Mouse (Mus musculus): Measurements from ENCODE around the gene Odf2l. TPM values are rescaled to one million over a fixed set of nuclear protein-coding genes. Genes with fewer than 3 reads are reported as not detected.

Odf2l gene
- 10 to 100 TPM in 1 of 2 experiments, 1 to 10 TPM in 1; 9.3 to 13.0 TPM for total RNA-seq (2021)
- long read RNA-seq, experiment 1, partial matches to known transcripts = 0 of 6 reads
- long read RNA-seq, experiment 1, other reads (novel, unspliced or antisense) = 4 of 6 reads
- long read RNA-seq, experiment 2, partial matches to known transcripts = 0 of 1 reads
- long read RNA-seq, experiment 2, other reads (novel, unspliced or antisense) = 0 of 1 reads

DNA sequence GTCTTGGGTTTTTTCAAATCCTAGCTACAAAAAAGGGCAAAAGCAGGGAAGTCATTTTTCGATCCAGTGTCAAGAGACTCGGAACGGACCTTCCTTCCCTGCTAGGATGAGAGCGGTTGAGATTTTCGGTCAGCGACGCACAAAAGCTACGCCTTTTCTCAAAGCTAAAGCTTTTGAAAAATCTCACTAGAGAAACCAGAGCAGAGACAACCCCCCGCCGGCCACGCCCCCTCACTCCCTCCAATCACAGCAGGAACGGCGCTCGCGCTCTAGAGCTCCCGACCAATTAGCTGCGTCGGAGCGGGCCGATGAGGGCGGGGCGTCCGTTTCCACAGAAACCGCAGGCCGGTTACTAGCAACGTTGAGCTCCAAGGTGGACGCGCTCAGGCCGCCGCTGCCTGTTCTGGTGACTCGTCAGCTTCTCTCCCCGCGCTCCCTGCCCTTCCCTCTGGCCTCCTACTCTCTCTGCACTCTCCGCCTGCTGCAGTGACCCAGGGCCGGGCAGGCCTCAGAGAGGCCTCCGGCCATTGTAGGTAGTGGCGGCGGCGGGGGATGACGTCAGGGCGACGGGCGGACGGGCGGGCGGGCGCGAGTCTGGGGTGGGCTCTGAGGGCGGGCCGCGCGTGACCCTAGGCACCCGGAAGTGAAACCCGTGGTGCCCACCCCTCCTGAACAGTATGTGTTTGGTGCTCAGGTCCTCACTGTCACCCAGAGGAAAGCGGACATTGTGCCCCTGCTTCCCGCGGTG, at the start of gene Odf2l:
Gene Odf2l, plus strand, starts transcription at position 335 of the 748 bp plus-strand sequence.
- DNase-seq = peak; percentile 98

DNA sequence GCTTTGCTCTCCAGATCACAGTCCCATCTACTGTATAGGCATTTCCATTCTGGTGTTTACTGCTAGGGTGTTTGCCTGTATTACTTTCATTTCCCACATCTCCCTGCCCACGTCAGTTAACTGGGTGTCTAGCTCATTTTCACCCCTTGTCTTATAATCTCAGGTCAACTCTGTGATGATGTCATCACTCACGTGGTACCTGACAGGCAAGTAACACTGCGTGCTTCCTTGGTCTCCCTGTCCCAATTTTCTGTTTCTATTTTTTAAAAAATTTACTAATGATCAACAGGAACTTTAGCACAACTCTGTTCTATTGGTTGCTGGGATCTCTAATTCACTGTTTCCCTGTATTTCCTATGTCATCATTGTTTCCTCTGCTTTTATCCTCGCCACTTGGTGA, 49.4 kb upstream of the Odf2l start:
- DNase-seq = no peak

DNA sequence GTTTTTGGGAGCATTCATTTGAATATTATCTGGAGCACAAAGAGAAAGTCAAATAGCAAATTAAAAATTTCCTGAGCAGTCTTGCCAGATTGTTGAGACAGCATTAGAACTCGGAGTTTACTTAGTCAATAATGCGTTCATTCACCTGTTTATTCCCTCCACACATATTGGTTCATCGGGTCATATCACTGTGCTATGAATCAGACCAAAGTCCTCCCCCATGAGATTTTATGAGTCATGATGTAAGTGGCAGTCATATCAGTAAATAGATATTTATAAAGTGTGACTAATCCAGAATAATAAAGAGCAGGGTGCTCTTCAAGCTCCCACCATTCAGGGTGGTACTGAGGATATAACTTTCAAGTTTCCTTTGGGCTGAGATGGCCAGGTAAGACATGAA, 46.0 kb upstream of the Odf2l start:
- no peak for DNase-seq

DNA sequence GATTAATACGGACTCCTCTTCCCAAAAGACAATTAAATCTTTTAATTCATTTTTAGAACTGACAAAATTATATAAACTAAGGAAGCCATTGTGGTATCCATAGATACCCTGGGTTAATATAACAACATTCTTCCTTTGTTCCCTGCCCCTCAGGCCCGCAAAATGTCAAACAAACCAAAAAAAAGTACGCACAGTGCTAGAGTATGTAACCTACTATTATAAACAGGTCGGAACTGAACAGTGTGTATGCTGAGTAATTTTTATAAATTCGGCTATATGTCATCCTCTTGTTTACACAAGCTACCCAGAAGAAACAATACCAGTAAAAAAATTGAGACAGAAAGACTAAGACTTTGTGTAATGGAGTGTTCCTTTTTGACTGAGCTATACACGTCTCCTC, 40.0 kb upstream of the Odf2l start:
- DNase-seq = no peak

DNA sequence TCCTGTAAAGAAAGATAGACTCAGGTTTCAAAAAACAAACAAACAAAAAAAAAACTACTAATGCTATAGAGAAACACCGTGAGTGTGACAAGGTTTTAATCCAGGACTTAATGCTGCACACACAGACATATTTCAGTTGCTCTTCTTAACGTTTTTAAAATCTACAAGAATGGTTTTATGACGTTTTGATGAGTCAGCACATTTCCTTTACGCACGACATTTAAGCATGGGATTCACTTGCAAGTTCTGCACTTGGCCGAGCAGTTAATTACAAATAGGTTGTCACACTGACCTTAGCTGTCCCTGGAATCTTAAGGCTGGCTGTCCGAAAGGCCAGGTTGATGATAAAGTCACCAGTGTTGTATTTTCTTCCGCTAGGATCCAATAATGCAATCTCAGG, 37.5 kb upstream of the Odf2l start:
- no peak for DNase-seq

DNA sequence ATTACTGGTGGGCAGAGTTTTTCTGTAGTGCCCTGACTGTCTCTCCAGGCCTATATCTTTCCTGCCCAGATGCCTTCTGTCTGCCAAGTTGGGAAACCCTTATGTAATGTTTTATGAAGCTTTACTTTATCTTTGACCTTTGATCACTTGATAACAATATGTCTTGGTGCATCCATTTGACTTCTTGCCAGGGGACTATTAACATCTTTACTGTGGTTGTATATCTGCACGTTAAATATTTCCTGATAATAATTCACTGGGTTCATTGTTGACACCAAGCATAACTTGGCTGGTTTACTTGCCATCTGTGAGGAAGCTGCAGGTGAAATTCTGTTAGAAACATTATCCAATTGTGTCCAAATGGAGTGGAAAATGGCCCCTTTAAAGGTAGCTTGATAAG, 35.3 kb upstream of the Odf2l start:
- DNase-seq = no peak

DNA sequence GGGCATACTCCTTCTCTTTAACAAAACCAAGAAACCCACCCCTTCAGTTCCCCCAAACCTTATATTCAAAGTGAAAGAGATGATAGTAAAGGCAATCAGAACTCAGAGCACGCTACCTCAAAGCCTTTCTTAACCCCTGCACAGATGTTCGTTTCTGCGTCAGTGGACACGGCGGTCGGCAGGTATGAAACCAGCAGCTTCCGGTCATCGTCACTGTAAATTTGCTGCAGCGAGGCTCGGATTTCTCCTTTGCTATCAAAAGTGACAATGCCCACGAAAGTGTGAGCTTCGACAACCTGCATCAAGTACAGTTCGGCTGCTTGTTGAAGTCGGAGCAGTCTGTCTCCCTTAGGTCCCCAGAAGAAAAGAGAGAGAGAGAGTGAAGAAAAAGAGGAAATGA, 32.2 kb upstream of the Odf2l start:
- DNase-seq = no peak

DNA sequence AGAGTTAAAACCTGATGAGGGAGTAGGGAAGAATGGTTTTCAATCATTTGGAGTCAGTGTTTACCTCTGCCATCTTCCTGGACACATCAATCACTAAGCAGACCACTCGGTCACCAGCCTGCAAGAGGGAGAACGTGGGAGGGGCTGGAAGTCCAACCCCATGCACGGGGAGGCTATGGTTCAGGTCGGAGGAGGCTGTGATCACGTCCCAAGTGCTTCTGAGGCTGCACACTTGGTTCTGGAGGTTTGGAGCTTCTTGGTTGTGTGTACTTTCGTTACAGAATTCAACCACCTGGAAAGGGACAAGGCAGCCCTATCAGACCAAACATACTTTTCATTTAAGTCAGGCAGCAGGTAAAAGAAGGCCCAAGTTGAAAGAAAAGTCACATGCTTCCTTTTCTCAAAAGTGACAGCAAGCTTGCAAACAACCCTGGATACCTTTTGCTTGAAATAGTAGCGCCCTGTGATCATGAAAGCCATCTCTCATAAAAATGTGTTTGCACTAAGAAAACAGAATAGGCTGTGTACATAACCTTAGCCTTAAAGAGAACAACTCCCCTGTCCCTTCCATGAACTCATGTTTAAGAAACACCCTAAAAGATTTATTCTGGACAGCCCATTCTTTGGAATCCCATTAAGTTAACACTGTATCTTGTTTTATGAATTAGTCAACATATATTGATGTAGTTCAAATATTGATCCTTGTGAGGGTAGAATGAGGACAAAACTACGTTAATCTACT, 30.4 kb upstream of the Odf2l start:
- no peak for DNase-seq

DNA sequence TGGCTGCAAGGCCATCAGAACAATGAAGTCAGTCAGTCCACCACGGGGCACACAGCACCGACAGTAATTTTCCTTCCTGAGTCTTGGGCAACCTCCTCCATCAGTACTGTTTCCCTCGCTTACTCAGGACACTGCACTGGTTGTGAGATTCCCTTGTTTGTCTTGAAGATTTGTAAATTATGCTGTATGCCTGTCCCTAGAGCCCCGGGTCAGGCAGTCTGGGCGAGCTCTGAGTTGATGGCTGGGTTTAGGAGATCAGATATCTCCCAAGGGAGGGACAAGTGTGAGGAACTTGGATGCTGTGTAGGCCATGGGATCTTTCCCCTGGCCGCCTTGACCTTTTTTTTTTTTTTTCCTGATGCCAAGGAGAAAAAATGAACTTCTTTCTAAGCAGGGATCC, 19.1 kb upstream of the Odf2l start, which contains the start of gene Clca2:
Gene Clca2, minus strand, starts transcription at position 153 of the 400 bp plus-strand sequence.
- no peak for DNase-seq

DNA sequence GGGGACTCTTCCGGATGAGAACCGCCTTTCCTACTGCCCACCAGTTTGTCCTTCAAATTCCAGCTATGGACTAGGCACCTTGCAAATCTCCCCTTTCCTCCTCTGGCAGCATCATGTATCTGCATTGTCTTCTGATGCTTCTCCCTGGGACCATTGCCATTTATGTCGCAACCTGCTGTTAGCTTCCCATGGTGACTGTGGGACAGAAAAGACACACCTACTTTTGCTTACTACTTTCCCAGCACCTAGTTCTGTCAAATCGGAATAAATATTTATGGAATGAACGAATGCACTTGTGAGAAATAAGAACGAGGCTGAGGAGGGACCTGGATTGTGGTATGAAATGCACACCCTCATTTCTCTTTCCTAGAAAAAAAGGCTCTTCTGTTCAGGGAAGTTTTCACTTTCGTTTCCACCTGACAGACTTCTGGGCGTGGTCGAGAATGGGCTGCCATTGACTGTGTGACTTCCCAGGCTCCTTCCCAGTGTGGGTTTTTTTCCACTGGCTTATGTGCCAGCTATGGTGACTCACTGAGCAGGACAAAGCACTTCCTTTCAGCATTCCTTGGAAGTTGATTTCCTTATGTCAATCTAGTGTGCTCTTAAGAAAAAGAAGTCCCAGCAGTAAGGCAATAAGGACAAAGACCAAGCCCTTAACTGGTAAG, 16.4 kb upstream of the Odf2l start:
- peak; percentile 50 to 82 for DNase-seq

DNA sequence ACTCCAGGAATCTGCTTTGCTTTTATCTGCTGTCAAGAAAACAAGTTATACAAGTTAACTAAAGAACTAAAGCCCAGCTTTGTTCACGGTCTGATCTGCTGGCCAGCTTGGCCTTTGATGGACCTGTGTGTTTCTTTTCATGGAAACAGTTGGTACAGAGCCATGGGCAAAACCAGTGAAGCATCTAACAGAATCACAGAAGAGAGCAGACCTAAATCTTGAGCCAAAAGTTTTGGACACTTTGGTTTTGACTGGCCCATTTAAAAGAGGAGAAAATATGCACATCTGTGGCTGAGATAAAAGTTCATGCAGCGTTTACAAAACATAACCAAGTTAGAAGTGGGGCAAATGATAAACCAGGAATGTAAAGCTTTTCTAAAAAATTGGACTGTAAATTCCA, 15.1 kb upstream of the Odf2l start:
- no peak for DNase-seq

DNA sequence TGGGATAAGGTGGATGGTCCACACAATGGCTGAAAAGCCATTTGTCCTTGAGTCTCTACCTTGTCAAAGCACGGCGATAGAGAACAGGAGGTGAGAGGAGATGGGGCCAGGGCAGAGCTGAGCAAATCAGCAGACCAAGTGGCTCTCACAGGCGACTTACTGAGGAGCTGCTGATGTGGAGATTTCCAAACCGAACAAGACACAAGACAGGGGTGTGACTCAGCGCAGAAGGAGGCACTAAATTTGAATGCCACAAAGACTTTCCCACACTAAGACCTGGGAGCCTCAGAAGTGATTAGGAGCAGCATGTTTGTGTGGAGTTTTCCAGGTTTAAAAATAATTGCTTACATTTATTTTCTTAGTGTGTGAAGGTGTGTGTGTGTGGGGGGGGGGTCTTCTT, 14.6 kb upstream of the Odf2l start:
- DNase-seq = no peak

DNA sequence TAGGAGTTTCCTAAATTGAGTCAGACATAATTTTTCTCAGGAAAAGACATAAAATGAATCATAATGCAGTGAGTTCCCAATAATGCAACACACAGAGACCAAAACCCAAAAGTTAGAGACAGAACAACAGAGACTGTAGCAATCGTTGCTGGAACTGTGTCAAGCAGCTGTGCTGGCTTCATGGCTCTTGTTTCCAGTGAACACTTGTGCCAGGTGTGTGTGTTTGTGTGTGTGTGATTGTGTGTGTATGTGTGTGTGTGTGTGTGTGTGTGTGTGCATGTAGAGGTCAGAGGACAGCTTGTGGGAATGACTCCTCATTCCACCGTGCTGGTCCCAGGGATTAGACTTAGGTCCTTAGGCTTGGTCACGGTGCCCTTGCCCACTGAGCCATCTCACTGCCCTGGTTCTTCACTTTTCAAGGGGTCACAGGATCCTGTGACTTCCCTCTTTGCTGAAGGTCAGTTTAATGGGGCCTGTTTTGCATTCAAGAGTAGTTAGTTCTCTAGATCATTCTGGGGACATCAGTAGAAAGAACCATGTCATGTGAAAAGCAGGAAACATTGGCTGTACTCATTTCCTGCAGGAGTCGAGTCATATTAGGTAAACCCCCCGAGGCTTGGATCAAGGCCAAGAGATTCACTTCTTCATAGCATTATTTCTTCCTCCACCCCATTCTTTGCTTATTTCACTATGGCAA, 13.2 kb upstream of the Odf2l start:
- peak in 1 of 2 experiments; percentile 22 for DNase-seq

DNA sequence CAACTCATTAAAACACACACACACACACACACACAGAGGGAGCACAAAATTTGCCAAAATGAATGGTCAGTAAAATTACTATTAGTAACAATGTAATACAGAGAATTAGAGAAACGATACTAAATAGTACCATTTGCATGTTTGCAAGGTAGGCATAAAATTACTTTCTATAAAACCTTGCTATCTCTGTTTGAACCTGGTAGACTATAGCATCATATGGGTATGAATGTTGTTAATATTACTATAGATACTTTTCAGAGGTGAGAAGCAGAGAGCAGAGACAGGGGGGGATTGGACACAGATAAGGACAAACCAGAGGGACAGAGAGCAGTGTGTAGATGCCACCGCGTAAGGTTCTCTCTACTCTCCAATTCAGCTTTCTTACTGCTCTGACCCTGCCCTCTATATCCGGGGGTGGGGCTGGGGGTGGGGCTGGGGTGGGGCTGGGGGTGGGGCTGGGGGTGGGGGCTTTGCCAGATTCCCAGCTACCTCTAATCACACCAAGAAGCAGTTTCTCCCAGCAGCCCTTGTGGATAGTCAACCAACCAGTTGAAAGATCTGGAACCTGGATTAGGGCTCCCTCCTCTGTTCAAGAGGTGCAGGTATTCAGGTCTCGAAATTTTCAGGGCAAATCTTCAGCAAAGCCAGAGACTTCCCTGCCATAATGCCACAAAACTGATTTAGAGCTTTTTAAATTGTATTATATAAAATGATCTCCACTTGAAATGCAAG, 12.4 kb upstream of the Odf2l start:
- DNase-seq = no peak

DNA sequence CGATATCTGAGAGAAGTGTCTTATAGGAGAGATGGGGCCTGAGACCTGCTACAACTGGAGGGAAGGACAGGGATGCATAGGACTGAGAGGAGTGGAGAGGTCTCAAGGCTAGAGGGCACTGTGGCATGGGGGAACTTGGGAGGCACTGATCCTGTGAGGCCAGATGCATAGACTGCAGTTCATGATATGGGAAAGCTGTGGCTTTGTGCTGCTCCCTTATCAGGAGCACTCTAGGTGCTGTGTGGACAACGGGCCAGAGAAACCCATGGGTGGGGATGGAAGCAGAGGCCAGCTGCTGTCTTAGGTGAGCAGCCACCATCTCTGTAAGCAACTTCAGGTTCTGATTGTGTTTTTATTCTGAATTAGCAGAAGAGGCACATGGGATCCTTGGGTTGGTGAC, 3.2 kb upstream of the Odf2l start:
- DNase-seq = no peak

DNA sequence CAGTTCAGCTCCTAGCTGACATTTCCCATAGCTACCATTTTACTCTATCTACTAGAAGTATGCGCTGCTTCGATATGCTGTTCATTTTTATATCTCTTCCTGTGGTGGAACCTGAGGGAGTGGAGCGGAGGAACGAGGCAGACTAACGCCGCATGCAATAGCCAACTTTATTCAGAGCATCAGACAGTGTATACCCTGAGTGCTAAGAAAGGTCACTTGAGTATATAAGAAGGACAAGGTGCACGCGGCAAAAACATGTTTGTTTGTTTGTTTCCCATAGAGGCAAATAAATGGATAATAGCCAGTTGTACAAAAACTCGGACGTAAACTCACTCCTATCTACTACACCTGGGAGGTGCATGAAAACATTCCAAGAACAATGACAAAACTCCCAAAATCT, 751 bp upstream of the Odf2l start:
- no peak for DNase-seq

DNA sequence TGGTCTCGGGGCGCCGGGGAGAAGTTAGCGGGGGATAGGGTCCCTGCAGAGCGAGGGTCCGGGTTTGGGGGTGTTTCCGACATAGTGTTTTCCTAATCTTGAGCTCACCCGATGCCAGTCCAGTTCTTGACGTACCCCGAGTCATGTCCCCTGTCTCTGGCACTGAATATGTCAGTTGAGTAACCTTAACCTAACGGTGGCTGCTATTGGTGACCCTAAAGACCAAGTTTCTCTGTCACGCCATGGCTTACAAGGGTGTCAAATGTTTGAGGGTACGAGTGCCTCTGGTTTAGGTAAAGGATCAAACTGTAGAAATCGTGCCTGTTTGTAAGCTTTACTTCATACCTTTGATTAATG, 592 bp downstream of the Odf2l start:
- no peak for DNase-seq

DNA sequence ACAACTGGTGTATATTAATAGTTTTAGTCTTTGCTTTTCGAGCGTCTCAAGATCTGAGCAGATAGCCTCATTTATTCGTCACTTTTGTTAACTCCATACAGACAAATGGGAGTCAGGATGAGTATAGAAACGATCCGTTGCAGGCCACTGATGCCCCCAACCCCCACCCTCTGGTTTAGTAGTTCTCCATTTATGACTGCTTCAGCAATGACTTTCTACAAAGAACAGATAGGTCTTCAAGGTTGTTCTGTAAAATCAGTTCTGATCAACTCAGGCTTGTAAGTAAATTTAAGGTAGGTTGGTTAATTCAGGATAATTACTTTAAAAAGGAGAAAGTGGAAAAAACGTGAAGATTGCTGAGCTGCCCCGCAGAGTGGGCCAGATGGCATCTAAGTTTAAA, 1.0 kb downstream of the Odf2l start:
- no peak for DNase-seq

DNA sequence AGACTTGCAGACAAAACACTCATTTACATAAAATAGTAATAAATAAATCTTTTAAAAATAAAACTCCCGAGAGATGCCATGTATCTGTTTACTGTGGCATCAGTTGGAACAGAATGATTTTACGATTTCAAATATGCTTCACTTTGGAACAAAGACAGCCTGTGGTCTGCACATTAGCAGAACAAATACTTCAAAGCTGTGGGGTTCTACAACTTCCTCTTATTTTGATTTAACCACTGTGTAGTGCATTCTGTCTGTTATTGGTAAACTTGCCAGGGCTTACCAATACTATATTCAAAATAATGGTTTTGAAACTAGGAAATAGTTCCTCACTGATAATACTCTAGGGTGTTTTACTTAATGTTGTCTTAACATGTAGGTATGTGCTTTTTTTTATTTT, 8.2 kb downstream of the Odf2l start:
- DNase-seq = no peak

DNA sequence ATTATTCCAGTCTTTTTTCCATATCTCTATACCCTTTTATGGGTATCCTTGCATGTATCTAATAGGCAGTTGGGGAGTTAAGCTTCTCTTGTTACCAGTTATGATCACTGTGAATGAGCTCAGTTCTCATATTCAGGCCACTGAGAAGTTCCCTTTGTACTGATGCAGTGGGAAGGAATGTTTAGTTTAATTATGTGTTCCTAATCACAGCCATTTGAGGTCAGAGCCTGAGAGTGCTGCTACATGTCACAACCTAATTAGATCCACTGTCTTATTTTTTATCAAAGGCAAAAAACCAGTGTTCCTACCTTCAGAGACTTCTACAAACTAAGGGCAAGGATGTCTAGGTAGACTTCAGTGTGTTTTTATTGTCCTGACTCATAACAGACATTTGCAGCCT, 11.0 kb downstream of the Odf2l start:
- DNase-seq = no peak

DNA sequence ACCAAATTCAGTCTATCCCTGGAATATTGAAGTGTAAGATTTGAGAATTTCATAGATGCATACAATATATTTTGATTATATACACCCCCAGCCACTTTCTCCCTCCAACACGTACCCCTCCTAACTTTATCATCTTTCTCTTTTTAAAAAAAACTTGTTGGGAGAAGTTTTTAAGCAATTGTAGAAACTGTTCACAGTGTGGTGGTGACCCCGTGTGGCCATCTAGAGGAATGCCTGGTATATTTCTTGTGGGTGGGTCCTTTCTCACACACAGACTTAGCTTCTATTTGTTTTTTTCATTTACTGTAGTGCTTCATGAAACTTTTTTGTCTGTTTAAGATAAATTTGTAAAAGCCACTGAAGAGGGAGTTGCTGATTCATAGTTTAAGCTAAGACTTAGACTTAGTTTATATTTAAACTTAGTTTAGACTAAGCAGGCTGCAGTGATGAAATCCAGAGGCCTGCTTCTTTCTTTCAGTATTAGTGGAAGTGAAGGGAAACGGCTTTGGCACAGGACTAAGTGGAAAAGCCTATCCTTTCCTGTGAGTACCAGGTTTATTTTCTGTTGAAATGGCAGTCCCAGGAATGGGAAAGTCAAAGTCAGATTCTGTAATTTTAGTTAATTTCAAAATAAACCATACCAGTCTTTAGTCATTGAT, 13.0 kb downstream of the Odf2l start:
- peak; percentile 15 to 67 for DNase-seq

Measured in heart, adult 18-20 months (tissue).